Mouse (Mus musculus) myocyte (in vitro differentiated cells): Measurements from ENCODE around the gene Olfr135.

Experiments used
- CEBPB ChIP-seq: IDR thresholded peaks from 2 replicates; pipeline ENCODE4 v1.6.1; 2011; ENCODE audit warnings: mild to moderate bottlenecking, moderate library complexity; ENCODE audit not compliant: poor library complexity, insufficient read depth, severe bottlenecking
- E2F4 ChIP-seq: IDR thresholded peaks from one replicate; pipeline ENCODE4 v1.6.1; 2011; ENCODE audit warnings: mild to moderate bottlenecking, control low read depth, moderate library complexity; ENCODE audit not compliant: insufficient read depth
- MAX ChIP-seq: IDR thresholded peaks from one replicate; pipeline ENCODE4 v1.6.1; 2011; ENCODE audit warnings: low read depth, mild to moderate bottlenecking, control low read depth
- POLR2A ChIP-seq: IDR thresholded peaks from one replicate; pipeline ENCODE4 v1.6.1; 2011; ENCODE audit warnings: low read depth, mild to moderate bottlenecking, control low read depth, moderate library complexity; ENCODE audit not compliant: insufficient read length
- POLR2AphosphoS2 ChIP-seq: IDR thresholded peaks from one replicate; pipeline ENCODE4 v1.6.1; 2011; ENCODE audit warnings: low read depth, control low read depth; ENCODE audit not compliant: insufficient read length
- REST ChIP-seq: IDR thresholded peaks from one replicate; pipeline ENCODE4 v1.6.1; 2011; ENCODE audit warnings: mild to moderate bottlenecking, control low read depth, moderate library complexity; ENCODE audit not compliant: insufficient read depth, insufficient read length
- SRF ChIP-seq: IDR thresholded peaks from one replicate; pipeline ENCODE4 v1.6.1; 2011; ENCODE audit warnings: low read depth; ENCODE audit not compliant: control insufficient read depth, insufficient read length
- USF1 ChIP-seq: IDR thresholded peaks from one replicate; pipeline ENCODE4 v1.6.1; 2011; ENCODE audit warnings: low read depth, mild to moderate bottlenecking, control low read depth, moderate library complexity

- TF ChIP-seq MAX (no peak), POLR2AphosphoS2 (no peak), E2F4 (no peak), POLR2A (no peak), USF1 (no peak), REST (no peak), SRF (no peak), CEBPB (no peak)
Measured at GRCm38 (mm10) chr17:38171088-38171487, 33.0 kb upstream of the Olfr135 start, which contains the start of gene Olfr134.
